Mouse (Mus musculus): Measurements from ENCODE around the gene Mcu.

Mcu gene

GRCm38 (mm10) chr10:59616522-59616921 is at the start of gene Mcu:
Gene Mcu (minus strand): TSS chr10:59616692.
- DNase-seq (ENCODE audit: low spot score): peak; percentile 92

GRCm38 (mm10) chr10:59665503-59666291 is 49.2 kb upstream of the Mcu start:
- DNase-seq (ENCODE audit: low spot score): no peak

- no peak for DNase-seq (ENCODE audit: low spot score)
Measured at GRCm38 (mm10) chr10:59664765-59665164, 48.3 kb upstream of the Mcu start.

- DNase-seq (ENCODE audit: low spot score): no peak
Measured at GRCm38 (mm10) chr10:59656799-59657198, 40.3 kb upstream of the Mcu start.

GRCm38 (mm10) chr10:59646821-59647378 is 30.4 kb upstream of the Mcu start:
- no peak for DNase-seq (ENCODE audit: low spot score)

- DNase-seq (ENCODE audit: low spot score): no peak
Measured at GRCm38 (mm10) chr10:59645153-59645552, 28.7 kb upstream of the Mcu start.

GRCm38 (mm10) chr10:59644710-59645109 is 28.2 kb upstream of the Mcu start:
- DNase-seq (ENCODE audit: low spot score): no peak

- no peak for DNase-seq (ENCODE audit: low spot score)
Measured at GRCm38 (mm10) chr10:59643645-59644044, 27.2 kb upstream of the Mcu start.

GRCm38 (mm10) chr10:59642659-59643377 is 26.3 kb upstream of the Mcu start:
- no peak for DNase-seq (ENCODE audit: low spot score)

GRCm38 (mm10) chr10:59638576-59638975 is 22.1 kb upstream of the Mcu start:
- no peak for DNase-seq (ENCODE audit: low spot score)

GRCm38 (mm10) chr10:59637596-59638124 is 21.2 kb upstream of the Mcu start:
- DNase-seq (ENCODE audit: low spot score): no peak

- no peak for DNase-seq (ENCODE audit: low spot score)
Measured at GRCm38 (mm10) chr10:59636751-59637533, 20.4 kb upstream of the Mcu start.

- DNase-seq (ENCODE audit: low spot score): no peak
Measured at GRCm38 (mm10) chr10:59636048-59636447, 19.6 kb upstream of the Mcu start.

GRCm38 (mm10) chr10:59629506-59629782 is 13.0 kb upstream of the Mcu start:
- no peak for DNase-seq (ENCODE audit: low spot score)

- no peak for DNase-seq (ENCODE audit: low spot score)
Measured at GRCm38 (mm10) chr10:59628641-59629505, 12.4 kb upstream of the Mcu start.

GRCm38 (mm10) chr10:59623496-59623895 is 7.0 kb upstream of the Mcu start:
- DNase-seq (ENCODE audit: low spot score): no peak

GRCm38 (mm10) chr10:59621355-59621754 is 4.9 kb upstream of the Mcu start:
- no peak for DNase-seq (ENCODE audit: low spot score)

GRCm38 (mm10) chr10:59617776-59618175 is 1.3 kb upstream of the Mcu start:
- DNase-seq (ENCODE audit: low spot score): no peak

GRCm38 (mm10) chr10:59615981-59616520 is 441 bp downstream of the Mcu start, which contains the start of gene Gm10322:
Gene Gm10322 (plus strand): TSS chr10:59616063.
- DNase-seq (ENCODE audit: low spot score): peak; percentile 51

GRCm38 (mm10) chr10:59615411-59615810 is 1.1 kb downstream of the Mcu start:
- no peak for DNase-seq (ENCODE audit: low spot score)

GRCm38 (mm10) chr10:59614141-59614540 is 2.4 kb downstream of the Mcu start:
- no peak for DNase-seq (ENCODE audit: low spot score)
